ENCODE assay signal across 13 mouse cellular contexts in genomic region chr17:91216429-91216828, GRCm38 (mm10).
DNase-seq lines count a peak whose midpoint lies in the region; ATAC-seq lines count a peak whose summit lies in the region.
"Had no signal": no experiment of that assay in that cellular context is flagged by ENCODE, and none has a peak within 500 bp of the region (broad histone marks: within the 10 kb centered on the region; RNA-seq: fewer than 3 reads in every experiment).

No protein-coding gene starts in this region.

- H3K27ac ChIP-seq in liver, embryonic 12.5 days: no peak overlapping the region
- H3K27ac ChIP-seq: embryonic facial prominence, embryonic 13.5 days; neural tube, embryonic 13.5 days had no signal

- no peak for ATAC-seq in liver, embryonic 12.5 days
- ATAC-seq in granulocyte monocyte progenitor cell, adult 5-6 weeks (replicated peaks; ENCODE audit: poor library complexity, severe bottlenecking): no peak

- no peak overlapping the region for H3K9ac ChIP-seq in liver, embryonic 12.5 days
- H3K9ac ChIP-seq: embryonic facial prominence, embryonic 13.5 days; neural tube, embryonic 13.5 days had no signal

- no peaks in the 10 kb centered on the region for H3K4me1 ChIP-seq in liver, embryonic 12.5 days
- H3K4me1 ChIP-seq: embryonic facial prominence, embryonic 13.5 days; neural tube, embryonic 13.5 days had no signal

- DNase-seq in cerebellum, postnatal 14 days: peak; percentile 15 to 32
- no peak for DNase-seq in cerebellum, adult 18-20 months
- DNase-seq in liver: peak; percentile 4
- peak; percentile 76 for DNase-seq in ES-CJ7 (ENCODE audit: low read depth, low spot score)
- DNase-seq in embryo, embryonic 10.5 days (ENCODE audit: low spot score): peak; percentile 20
- no peak for DNase-seq in adipocyte (ENCODE audit: low spot score)
- DNase-seq: B cell, adult 2 months; gastrocnemius, postnatal 14 days; lung, postnatal 36 days had no signal

- no peaks in the 10 kb centered on the region for H3K27me3 ChIP-seq in liver, embryonic 12.5 days (replicated peaks)
- H3K27me3 ChIP-seq: embryonic facial prominence, embryonic 13.5 days; neural tube, embryonic 13.5 days had no signal

- no peaks in the 10 kb centered on the region for H3K9me3 ChIP-seq in liver, embryonic 12.5 days (replicated peaks)
- H3K9me3 ChIP-seq: embryonic facial prominence, embryonic 13.5 days; neural tube, embryonic 13.5 days had no signal

- H3K36me3 ChIP-seq in liver, embryonic 12.5 days: no peaks in the 10 kb centered on the region
- H3K36me3 ChIP-seq: embryonic facial prominence, embryonic 13.5 days; neural tube, embryonic 13.5 days had no signal

- no peak overlapping the region for H3K4me2 ChIP-seq in liver, embryonic 12.5 days
- H3K4me2 ChIP-seq: embryonic facial prominence, embryonic 13.5 days; neural tube, embryonic 13.5 days had no signal

- no peak overlapping the region for H3K4me3 ChIP-seq in liver, embryonic 12.5 days
- H3K4me3 ChIP-seq: embryonic facial prominence, embryonic 13.5 days; neural tube, embryonic 13.5 days had no signal

Comparison
In these comparisons a context has a peak if more than half of its experiments do, and no peak if none do; other contexts are left out.
1. DNase-seq: peak in cerebellum, postnatal 14 days (2 of 2), liver (single experiment), ES-CJ7 (single experiment) and embryo, embryonic 10.5 days (single experiment); none in cerebellum, adult 18-20 months (0 of 2) and adipocyte (single experiment).